Mouse (Mus musculus) thymus, postnatal 25 days (tissue): ENCODE measurements around the gene Rflna.

Experiments
- DNase-seq: peaks from one replicate; pipeline ENCODE4 v3.0.0; 2022

Rflna gene

GRCm38 (mm10) chr5:125002969-125003872 is at the start of gene Rflna:
Gene Rflna (plus strand): TSS chr5:125003221.
- no peak for DNase-seq

GRCm38 (mm10) chr5:124954404-124955305 is 48.4 kb upstream of the Rflna start:
- peak; percentile 76 for DNase-seq

GRCm38 (mm10) chr5:124957491-124957890 is 45.5 kb upstream of the Rflna start:
- DNase-seq: no peak

- DNase-seq: no peak
These were observed 43.9 kb upstream of the Rflna start for GRCm38 (mm10) chr5:124959099-124959498.

DNA sequence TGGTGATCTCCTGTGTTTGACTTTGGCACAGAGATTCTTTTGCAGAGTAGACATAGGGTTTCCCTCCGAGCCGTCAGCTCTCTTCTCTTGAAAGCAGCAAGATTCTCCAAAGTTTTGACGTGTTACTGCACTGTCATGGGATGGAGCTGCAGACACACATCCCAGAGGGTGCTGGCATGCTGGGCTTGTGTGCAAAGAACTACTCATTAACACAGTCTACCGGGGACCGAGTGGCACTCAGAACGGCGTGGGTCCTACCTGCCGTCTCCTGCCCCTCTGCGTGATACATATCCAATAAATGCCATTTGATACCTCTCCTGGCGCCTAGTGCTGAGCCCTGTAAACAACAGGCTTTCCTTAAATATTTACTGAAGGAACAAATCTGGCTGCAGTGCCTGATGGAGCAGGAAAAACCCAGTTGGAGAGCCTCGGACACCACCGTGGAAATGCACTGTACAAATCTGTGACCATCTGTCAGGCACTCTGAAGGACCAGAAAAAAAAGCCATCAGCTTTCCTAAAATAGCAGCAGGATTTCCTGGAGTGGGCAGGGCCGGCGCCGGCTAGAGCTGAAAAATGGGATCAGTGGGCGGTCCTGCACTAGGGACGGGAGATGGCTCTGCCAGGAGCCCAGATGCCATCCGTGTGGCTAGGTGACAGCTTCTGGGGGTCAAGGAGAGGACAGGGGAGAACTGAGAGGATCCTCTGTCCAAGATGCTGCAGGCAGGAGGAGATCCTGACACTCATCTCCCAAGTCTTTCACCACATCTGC is 42.7 kb upstream of the Rflna start:
- no peak for DNase-seq

DNA sequence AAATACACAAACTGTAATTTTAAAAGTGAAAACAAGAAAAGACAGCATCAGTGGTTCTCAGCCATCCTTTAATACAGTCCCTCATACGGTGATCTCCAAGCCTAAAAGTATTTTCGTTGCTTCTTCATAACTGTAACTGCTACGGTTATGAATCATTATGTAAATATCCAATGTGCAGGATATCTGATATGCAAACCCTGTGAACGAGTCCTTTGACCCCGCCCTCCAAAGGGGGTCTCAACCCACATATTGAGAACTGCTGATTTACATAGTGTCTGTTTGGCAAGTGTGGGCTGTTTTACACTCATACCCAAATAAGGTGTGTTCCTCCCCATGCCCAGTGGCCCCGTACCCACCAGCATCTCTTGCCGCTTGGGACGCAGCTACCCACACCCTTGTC is 41.6 kb upstream of the Rflna start:
- no peak for DNase-seq

DNA sequence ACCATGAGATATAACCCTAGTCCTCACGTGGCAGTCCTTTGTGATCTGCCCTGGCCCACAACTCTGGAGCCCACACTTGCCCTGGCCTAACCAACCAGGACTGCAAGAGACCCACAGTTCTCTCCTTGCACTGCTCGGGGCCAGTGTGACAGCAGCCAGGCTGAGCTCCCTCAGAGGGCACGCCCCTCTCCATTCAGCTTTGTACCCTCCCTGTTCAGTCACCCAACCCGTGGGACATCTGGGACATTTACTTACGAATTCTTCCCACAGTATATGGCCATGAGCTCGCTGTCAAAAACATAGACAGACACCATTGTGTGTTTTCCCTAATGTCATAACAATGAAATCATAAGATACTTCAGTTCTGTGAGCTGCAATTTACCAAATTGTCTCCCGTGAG is 40.3 kb upstream of the Rflna start:
- DNase-seq: no peak

DNA sequence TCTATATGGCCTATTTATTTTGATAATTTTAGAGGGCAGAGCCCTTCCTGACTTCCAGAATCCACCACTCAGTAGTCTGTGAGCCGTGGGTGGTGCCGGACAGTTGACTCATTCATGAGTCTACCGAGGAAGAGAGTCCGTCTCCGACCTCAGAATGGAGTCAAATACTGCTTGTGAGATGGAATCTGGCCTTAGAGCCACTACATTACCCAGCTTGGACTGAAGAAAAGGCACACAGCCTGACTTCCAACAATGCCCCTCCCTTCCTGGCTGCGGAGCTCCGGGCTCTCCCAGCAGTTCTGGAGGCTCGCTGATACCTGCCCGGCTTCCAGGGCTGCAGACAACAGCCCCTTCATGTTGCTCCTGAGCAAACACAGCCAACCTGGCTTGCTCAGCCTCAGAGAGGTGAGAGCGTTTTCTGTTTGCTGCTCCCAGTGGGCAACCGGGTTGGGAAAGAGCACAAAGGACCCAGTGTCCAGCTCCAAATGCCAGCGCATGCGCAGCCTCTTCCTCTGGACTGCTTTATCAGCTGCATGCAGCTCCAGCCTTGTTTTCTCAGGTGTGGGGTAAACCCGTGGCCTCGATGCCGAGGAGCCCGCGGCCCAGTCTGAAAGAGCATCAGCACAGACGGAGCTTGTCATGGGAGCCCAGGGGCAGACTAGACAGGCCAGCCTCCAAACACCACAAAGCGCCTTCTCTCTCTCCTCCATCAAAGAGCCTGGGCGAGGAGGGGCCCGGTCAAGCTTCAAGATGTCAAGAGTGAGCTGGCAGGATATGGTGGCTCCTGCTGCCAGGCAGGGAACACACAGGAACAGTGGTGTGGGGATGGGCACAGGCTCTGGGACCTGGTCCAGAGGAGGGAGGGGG is 39.0 kb upstream of the Rflna start:
- no peak for DNase-seq

DNA sequence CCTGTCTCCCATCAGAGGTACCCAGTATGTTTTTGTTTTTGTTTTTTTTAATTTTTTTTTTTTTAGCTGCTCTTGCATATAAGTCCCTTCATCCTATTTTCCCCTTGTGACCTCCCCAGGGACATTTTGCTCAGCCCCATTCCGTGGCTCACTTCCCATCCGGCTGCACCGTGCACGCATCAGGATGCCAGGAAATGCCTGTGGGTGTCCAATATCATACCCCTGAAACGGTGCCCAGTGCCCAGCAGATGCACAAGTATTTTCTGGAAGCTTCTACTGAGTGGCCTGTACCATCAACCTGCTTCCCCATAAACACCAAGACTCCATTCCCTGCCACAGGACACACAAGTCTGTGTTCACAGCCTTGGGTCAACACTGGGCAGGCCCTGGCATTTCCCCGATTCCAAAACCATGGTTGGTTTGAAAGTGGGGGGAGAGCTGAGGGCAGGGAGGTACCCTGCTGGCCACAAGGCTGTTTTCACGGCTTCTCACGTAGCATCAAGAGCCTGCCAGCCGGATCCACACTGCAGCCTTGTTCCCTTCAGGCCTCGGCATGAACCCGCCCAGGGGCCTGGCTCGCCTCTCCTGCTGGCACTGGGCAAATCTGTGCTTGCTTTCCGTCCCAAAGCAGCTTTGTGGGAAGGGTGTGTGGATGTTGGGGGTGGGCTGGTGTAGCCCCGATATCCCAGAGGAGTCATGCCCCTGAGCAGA is 36.2 kb upstream of the Rflna start:
- no peak for DNase-seq

DNA sequence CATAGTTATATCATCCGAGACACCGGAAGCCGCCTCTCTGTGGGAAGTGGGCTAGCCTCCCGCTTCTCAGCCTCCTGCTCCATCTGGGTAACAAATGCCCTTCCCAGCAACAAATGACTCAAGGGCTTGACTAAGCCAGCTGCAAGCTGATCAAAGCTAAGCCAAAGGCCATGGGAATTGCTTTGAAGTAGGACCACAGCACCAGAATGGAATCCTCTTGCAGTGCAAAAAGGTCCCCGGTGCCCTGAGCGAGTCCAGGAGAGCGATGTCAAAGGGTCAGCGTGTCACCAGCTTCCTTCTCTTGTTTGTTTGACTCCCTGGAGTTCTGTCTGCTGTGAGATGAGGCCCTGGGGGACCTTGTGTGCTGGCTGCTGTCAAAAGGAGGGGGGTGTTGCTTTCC is 33.2 kb upstream of the Rflna start:
- DNase-seq: no peak

DNA sequence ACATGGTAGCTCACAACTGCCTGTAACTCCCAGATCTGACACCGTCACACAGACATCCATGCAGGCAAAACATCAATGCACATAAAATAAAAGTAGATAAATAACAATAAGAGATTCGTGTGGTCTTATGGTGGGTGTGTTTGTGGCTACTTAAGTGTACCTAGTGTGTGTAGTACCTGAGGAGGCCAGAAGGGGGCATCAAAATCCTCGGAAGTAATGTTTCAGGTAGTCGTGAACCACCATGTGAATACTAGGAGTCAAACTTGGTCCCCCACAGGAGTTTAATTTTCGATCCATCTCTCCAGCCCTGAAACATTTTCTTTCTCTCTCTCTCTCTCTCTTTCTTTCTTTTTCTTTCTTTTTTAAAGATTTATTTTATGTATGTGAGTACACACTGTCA is 16.8 kb upstream of the Rflna start:
- DNase-seq: no peak

DNA sequence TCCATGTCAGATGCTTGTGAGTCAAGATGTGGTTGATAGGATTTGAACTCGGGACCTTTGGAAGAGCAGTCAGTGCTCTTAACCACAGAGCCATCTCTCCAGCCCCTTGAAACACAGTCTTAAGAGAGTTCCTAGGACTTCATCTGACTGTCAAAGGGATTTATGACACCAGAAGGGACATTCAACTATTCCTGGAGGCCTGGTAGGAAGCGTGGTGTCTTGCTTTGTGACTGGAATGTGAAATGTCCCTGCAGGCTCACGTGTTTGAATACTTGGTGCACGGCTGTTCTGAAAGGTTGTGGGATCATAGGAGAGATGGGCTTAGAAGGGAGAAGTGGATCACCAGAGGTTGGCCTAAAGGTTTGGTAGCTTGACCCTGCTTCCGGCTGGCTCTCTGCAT is 16.4 kb upstream of the Rflna start:
- no peak for DNase-seq

GRCm38 (mm10) chr5:124989724-124990123 is 13.3 kb upstream of the Rflna start:
- DNase-seq: no peak

DNA sequence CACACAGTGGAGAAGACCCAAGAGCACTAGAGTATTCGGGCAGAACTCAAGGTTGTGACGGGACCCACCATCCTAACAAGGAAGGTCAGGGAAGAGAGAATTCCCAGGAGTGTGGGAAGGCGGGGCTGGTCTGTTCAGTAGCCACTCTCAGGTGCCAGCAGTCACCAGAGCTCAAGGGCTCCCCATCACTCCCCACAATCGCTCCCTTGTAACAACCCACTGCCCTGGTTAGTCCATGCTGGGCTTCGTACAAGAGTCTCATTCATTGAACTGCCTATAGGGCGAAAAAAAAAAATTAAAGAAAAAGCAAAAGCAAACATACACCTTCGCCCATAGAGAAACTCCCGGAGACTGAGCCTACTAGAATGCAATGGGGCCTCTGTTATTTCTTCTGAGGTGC is 10.7 kb upstream of the Rflna start:
- DNase-seq: no peak

DNA sequence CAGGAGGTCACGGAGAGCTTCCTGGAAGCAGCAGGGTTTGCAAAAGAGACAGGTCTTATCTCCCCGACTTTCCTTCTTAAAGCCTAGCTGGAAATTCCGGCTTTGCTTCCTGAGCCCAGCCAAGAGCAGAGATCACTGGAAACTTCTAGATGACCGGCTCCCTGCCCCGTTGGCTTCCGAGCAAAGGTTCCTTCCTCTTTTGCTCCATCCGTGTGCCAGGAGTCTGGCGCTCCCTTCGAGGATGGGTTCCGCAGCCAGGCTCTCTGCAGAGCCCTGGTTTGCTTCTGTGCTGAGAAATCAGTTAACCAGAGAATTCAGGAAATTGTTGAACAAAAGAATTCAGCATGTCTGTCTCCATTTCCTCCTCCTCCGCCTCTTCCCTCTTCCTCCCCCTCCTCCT is 10.1 kb upstream of the Rflna start:
- no peak for DNase-seq

DNA sequence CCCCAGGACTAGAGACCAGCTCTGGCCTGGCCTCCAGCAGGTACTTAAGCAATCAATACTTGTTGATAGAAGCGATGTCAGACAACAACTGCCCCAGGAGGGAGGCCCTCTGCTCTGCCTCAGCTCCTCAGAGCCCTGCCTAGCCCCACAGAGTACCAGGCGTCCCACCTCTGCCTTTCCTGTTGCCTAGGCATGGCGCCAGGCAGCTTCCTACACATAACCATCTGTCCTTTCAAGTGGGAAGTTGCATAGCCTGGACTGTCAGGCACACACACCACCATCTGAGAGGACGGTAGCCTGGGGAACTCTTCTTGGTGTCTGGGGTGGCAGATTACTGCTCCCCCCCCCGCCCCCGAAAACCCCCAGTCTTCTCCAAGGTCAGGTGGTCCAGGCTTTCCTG is 6.2 kb upstream of the Rflna start:
- no peak for DNase-seq

DNA sequence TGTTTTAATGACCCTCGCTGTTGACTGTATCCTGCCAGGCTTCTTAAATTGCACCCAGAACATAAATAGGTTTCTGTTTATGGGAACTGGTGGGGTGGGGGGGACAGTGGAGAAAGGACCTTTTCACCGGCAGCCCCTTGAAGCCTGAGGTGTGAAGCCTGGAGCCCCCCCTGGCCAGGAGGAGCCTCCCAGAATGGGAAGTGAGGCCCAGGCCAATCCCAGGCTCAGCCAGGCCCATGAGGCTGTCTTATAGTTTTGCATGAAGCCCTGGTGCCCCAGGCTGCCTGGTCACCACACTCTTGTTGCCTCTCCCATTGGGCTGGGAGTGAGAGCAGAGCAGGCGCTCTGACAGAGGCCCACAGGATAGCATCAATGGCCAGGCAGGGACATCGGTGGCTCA is 5.1 kb upstream of the Rflna start:
- DNase-seq: no peak

DNA sequence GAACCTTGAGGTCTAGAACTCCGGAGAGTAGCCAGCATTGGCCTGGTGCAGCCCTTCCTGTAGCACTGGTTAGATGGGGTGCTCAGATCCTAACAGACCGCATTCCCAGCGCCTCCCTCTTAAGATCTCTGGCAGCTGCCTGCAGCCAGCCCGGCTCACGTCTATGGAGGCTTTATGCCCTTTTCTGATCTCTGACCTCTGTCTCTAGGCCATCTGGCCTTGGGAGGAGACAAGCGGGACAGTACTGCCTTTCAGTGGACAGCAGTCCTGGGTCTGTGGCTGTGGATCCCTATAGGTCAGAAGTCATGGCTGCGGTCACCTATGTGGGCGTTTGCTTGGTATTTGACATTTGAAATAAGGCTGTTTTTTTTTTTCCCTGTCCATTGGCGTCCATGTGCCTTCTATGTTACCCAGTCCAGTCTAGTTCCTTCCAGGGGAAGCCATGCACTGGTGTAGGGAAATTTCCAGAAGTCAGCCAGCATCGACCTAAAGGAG is 2.2 kb upstream of the Rflna start:
- DNase-seq: no peak

- no peak for DNase-seq
These were observed 843 bp downstream of the Rflna start for GRCm38 (mm10) chr5:125003873-125004255.

GRCm38 (mm10) chr5:125005871-125006652 is 3.0 kb downstream of the Rflna start:
- no peak for DNase-seq
